Mouse (Mus musculus) limb, embryonic 10.5 days (tissue): Measurements from ENCODE around the gene Sel1l3. TPM values are rescaled to one million over a fixed set of nuclear protein-coding genes. Genes with fewer than 3 reads are reported as not detected.

Source experiments
- DNase-seq: peaks from one replicate; pipeline ENCODE4 v3.0.0-alpha.2; 2017; ENCODE audit warnings: low spot score
- H3K27ac ChIP-seq: fragments of 300-500 bp; sonication (generic); 2 replicates; pipeline ENCODE4 v1.5.1; 2016; ENCODE audit warnings: mild to moderate bottlenecking
- H3K27me3 ChIP-seq: fragments of 300-500 bp; sonication (generic); 2 replicates; pipeline ENCODE4 v1.6.1; 2016; ENCODE audit warnings: low read depth, mild to moderate bottlenecking; ENCODE audit not compliant: poor library complexity, severe bottlenecking
- H3K36me3 ChIP-seq: fragments of 300-500 bp; sonication (generic); 2 replicates; pipeline ENCODE4 v1.6.1; 2016; ENCODE audit warnings: mild to moderate bottlenecking, moderate library complexity
- H3K4me1 ChIP-seq: fragments of 300-500 bp; sonication (generic); 2 replicates; pipeline ENCODE4 v1.6.1; 2016
- H3K4me3 ChIP-seq: fragments of 300-500 bp; sonication (generic); 2 replicates; pipeline ENCODE4 v1.5.1; 2016; ENCODE audit warnings: mild to moderate bottlenecking, moderate library complexity
- H3K9me3 ChIP-seq: fragments of 300-500 bp; sonication (generic); replicated peaks from 2 replicates; pipeline ENCODE4 v1.6.1; 2016; ENCODE audit warnings: mild to moderate bottlenecking
- WGBS: fragments of 180-500 bp; shearing (Covaris S2); methylation state at CpG from one replicate; pipeline ENCODE4 v1.1.7; 2016; 5-methylcytosine and 5-hydroxymethylcytosine counted together
- polyA plus RNA-seq: library from polyadenylated mRNA; unstranded; fragments of >200 nt; fragmentation: Nextera tagmentation; extraction: Ambion mirVana; gene quantifications from 2 replicates; pipeline ENCODE4 v1.2.1, GENCODE M21; 2016

The Sel1l3 gene
- polyA plus RNA-seq, 1 experiment from 2014 or later = 0.68 TPM

GRCm38 (mm10) chr5:53210481-53210880 lies 3.2 kb downstream of the Sel1l3 start:
- Histone ChIP-seq H3K36me3 (no peaks in the 10 kb centered on the region), H3K4me3 (no peak overlapping the region), H3K4me1 (peaks cover 23% of the 10 kb centered on the region), H3K27ac (no peak overlapping the region), H3K27me3 (peaks cover 59% of the 10 kb centered on the region), H3K9me3 (no peaks in the 10 kb centered on the region)
- WGBS = 75% methylated on average over 4 of the region's 4 CpGs
- no peak for DNase-seq

- Histone ChIP-seq H3K27ac (no peak overlapping the region), H3K4me3 (no peak overlapping the region), H3K9me3 (no peaks in the 10 kb centered on the region), H3K27me3 (peaks cover 52% of the 10 kb centered on the region), H3K4me1 (peaks cover 23% of the 10 kb centered on the region), H3K36me3 (no peaks in the 10 kb centered on the region)
- WGBS = 44% methylated on average over 7 of the region's 7 CpGs
- no peak for DNase-seq
Observed at GRCm38 (mm10) chr5:53209773-53210172, 4.0 kb downstream of the Sel1l3 start.

GRCm38 (mm10) chr5:53208731-53209130 lies 5.0 kb downstream of the Sel1l3 start:
- H3K4me1 ChIP-seq = peaks cover 20% of the 10 kb centered on the region
- H3K27ac ChIP-seq = no peak overlapping the region
- whole genome bisulfite sequencing = 96% methylated on average over 1 of the region's 1 CpGs
- H3K27me3 ChIP-seq = peaks cover 41% of the 10 kb centered on the region
- H3K9me3 ChIP-seq = no peaks in the 10 kb centered on the region
- no peak overlapping the region for H3K4me3 ChIP-seq
- H3K36me3 ChIP-seq = no peaks in the 10 kb centered on the region
- no peak for DNase-seq

- Histone ChIP-seq H3K27me3 (peaks cover 20% of the 10 kb centered on the region), H3K4me3 (no peak overlapping the region), H3K4me1 (peaks cover 6% of the 10 kb centered on the region; the same call in 1 of the 2 replicates), H3K27ac (no peak overlapping the region), H3K36me3 (no peaks in the 10 kb centered on the region), H3K9me3 (no peaks in the 10 kb centered on the region)
- WGBS = 80% methylated on average over 5 of the region's 5 CpGs
- DNase-seq = no peak
Observed at GRCm38 (mm10) chr5:53206575-53206974, 7.2 kb downstream of the Sel1l3 start.

- WGBS = 87% methylated on average over 8 of the region's 8 CpGs
- H3K36me3 ChIP-seq = no peaks in the 10 kb centered on the region
- no peaks in the 10 kb centered on the region for H3K9me3 ChIP-seq
- H3K27me3 ChIP-seq = no peaks in the 10 kb centered on the region
- no peak for DNase-seq
- H3K4me1 ChIP-seq = peaks cover 6% of the 10 kb centered on the region; the same call in 1 of the 2 replicates
- no peak overlapping the region for H3K4me3 ChIP-seq
- H3K27ac ChIP-seq = no peak overlapping the region
Observed at GRCm38 (mm10) chr5:53202748-53203147, 11.0 kb downstream of the Sel1l3 start.

GRCm38 (mm10) chr5:53200825-53201224 lies 12.9 kb downstream of the Sel1l3 start:
- no peaks in the 10 kb centered on the region for H3K9me3 ChIP-seq
- no peaks in the 10 kb centered on the region for H3K27me3 ChIP-seq
- H3K4me1 ChIP-seq = no peaks in the 10 kb centered on the region
- 84% methylated on average over 10 of the region's 10 CpGs for WGBS
- DNase-seq = no peak
- no peak overlapping the region for H3K4me3 ChIP-seq
- no peak overlapping the region for H3K27ac ChIP-seq
- H3K36me3 ChIP-seq = no peaks in the 10 kb centered on the region

GRCm38 (mm10) chr5:53198408-53198807 lies 15.3 kb downstream of the Sel1l3 start:
- H3K4me1 ChIP-seq = no peaks in the 10 kb centered on the region
- 79% methylated on average over 1 of the region's 1 CpGs for WGBS
- H3K9me3 ChIP-seq = no peaks in the 10 kb centered on the region
- DNase-seq = no peak
- H3K36me3 ChIP-seq = no peaks in the 10 kb centered on the region
- no peaks in the 10 kb centered on the region for H3K27me3 ChIP-seq
- H3K4me3 ChIP-seq = no peak overlapping the region
- no peak overlapping the region for H3K27ac ChIP-seq

- 75% methylated on average over 10 of the region's 10 CpGs for WGBS
- Histone ChIP-seq H3K27ac (no peak overlapping the region), H3K4me1 (no peaks in the 10 kb centered on the region), H3K27me3 (no peaks in the 10 kb centered on the region), H3K9me3 (no peaks in the 10 kb centered on the region), H3K36me3 (no peaks in the 10 kb centered on the region), H3K4me3 (no peak overlapping the region)
- DNase-seq = no peak
Observed at GRCm38 (mm10) chr5:53196387-53197088, 17.2 kb downstream of the Sel1l3 start.

GRCm38 (mm10) chr5:53194841-53195240 lies 18.9 kb downstream of the Sel1l3 start:
- Histone ChIP-seq H3K4me3 (no peak overlapping the region), H3K36me3 (no peaks in the 10 kb centered on the region), H3K27me3 (no peaks in the 10 kb centered on the region), H3K9me3 (no peaks in the 10 kb centered on the region), H3K4me1 (no peaks in the 10 kb centered on the region), H3K27ac (no peak overlapping the region)
- WGBS = 90% methylated on average over 3 of the region's 3 CpGs
- no peak for DNase-seq

GRCm38 (mm10) chr5:53194421-53194820 lies 19.3 kb downstream of the Sel1l3 start:
- no peaks in the 10 kb centered on the region for H3K27me3 ChIP-seq
- no peak for DNase-seq
- WGBS = 85% methylated on average over 2 of the region's 2 CpGs

GRCm38 (mm10) chr5:53193092-53194030 lies 20.4 kb downstream of the Sel1l3 start:
- no peak overlapping the region for H3K4me3 ChIP-seq

More at GRCm38 (mm10) chr5:53194421-53194820, 19.3 kb downstream of the Sel1l3 start:
- Histone ChIP-seq H3K9me3 (no peaks in the 10 kb centered on the region), H3K4me3 (no peak overlapping the region), H3K4me1 (no peaks in the 10 kb centered on the region), H3K36me3 (no peaks in the 10 kb centered on the region), H3K27ac (no peak overlapping the region)

GRCm38 (mm10) chr5:53188608-53189007 lies 25.1 kb downstream of the Sel1l3 start:
- no peak for DNase-seq
- no peaks in the 10 kb centered on the region for H3K4me1 ChIP-seq
- no peaks in the 10 kb centered on the region for H3K27me3 ChIP-seq
- no peaks in the 10 kb centered on the region for H3K9me3 ChIP-seq
- 88% methylated on average over 2 of the region's 2 CpGs for WGBS
- H3K4me3 ChIP-seq = no peak overlapping the region
- H3K27ac ChIP-seq = no peak overlapping the region
- H3K36me3 ChIP-seq = no peaks in the 10 kb centered on the region

More at GRCm38 (mm10) chr5:53193092-53194030, 20.4 kb downstream of the Sel1l3 start:
- 88% methylated on average over 13 of the region's 13 CpGs for WGBS
- H3K9me3 ChIP-seq = no peaks in the 10 kb centered on the region
- no peaks in the 10 kb centered on the region for H3K4me1 ChIP-seq
- H3K36me3 ChIP-seq = no peaks in the 10 kb centered on the region
- no peaks in the 10 kb centered on the region for H3K27me3 ChIP-seq
- no peak for DNase-seq
- no peak overlapping the region for H3K27ac ChIP-seq

- H3K27ac ChIP-seq = no peak overlapping the region
- 79% methylated on average over 10 of the region's 10 CpGs for WGBS
- no peak for DNase-seq
- H3K27me3 ChIP-seq = no peaks in the 10 kb centered on the region
- no peaks in the 10 kb centered on the region for H3K4me1 ChIP-seq
- no peaks in the 10 kb centered on the region for H3K36me3 ChIP-seq
- H3K9me3 ChIP-seq = no peaks in the 10 kb centered on the region
- no peak overlapping the region for H3K4me3 ChIP-seq
Observed at GRCm38 (mm10) chr5:53187245-53187644, 26.5 kb downstream of the Sel1l3 start.
